Mouse (Mus musculus) cerebellum, postnatal 36 days (tissue): ENCODE data around the gene Gm3164.
"Not testable (repeated sequence)": the region's sequence is repeated elsewhere in the genome, so short reads cannot be mapped to it uniquely, and the experiment has no call there.

ENCODE experiments used
- DNase-seq, 2 experiments: peaks; one replicate each; pipeline ENCODE4 v3.0.0; 2021 to 2022; ENCODE audit warnings: mixed read lengths in 2 of 2

Gm3164 gene

DNA sequence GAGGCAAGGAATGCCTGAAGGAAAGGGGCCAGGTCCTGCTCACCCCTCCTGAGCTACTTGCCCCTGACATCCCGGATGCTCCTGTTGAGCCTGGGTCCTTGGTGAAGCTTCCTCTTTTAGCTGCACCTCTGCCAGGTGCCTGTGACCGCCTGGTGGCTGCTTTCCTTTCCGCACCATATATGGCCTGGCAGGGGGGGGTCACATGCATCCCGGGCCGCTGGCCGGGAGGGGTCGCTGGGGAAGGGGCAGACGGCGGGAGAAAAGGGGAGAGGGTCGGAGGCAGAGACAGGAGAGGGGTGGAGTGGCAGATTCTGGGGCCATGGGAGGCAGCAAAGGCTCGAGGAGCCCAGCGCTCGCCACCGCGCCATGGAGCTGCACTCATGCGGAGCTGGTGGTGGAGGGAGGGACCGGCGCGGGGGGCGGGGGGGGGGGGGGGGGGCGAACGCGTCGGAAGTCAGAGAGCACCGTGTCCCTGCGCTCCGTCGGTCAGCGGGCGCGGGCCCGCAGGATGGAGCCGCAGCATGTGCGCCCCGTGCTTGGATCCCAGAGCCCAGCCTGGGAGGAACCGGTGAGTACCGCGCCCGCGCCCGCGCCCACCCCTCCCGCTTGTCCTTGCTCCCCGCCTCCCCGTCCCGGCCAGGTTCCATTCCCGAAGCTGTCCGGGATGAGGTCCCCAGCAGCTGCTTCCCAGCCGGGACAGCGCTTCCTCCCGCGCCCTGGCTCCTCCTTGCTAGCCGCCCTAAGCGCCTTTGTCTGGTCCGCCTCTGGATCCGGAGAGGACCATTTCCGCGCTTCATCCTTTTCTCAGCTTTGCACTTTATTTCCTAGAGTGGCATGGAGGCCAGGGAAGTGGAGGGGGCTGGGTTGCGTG lies at the start of gene Gm3164:
TSS of gene Gm3164 (plus strand) at position 484 of the 871 bp plus-strand sequence.
- DNase-seq = peak in 1 of 2 experiments; percentile 26

DNA sequence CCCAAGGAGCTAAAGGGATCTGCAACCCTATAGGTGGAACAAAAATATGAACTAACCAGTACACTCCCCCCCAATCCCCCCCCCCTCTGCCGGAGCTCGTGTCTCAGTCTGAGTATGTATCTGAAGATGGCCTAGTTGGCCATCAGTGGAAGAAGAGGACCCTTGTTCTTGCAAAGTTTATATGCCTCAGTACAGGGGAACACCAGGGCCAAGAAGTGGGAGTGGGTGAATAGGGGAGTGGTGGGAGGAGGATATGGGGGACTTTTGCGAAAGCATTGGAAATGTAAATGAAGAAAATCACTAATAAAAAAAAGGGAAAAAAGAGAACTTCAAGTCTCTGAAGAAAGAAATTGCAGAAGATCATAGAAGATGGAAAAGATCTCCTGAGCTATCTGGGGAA lies 46.3 kb upstream of the Gm3164 start:
- DNase-seq = not testable (repeated sequence)

DNA sequence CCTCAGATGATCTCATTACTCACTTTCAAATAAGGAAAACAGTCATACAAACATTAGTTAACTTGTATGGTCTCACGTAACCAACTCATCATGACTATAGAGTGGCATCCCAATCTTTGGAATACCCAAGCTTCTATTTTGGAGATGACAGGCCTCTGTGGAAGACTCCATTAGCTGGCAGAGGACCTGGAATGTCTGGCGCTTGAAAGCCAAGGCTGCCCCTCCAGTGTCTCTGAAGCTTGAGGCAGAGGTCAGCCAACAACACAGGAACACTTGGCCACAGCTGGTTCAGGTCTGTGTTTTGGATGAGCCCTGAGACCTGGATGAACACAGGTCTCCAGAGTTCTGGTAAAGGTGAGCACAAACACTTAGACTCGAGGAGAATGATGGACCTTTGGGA lies 45.6 kb upstream of the Gm3164 start:
- DNase-seq = peak in 1 of 2 experiments; percentile 1

DNA sequence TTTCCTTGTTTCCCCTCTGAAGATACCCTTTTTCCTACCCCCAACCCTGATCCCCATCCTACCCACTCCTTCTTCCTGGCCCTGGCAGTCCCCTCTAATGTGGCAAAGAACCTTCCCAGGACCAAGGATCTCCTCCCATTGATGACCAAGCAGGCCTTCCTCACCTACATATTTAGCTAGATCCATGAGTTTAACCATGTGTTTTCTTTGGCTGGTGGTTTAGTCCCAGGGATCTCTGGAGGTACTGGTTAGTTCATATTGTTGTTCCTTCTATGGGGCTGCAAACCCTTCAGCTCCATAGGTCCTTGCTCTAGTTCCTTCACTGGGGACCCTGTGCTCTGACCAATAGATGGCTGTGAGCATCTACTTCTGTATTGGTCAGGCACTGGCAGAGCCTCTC lies 37.4 kb upstream of the Gm3164 start:
- DNase-seq = not testable (repeated sequence)

DNA sequence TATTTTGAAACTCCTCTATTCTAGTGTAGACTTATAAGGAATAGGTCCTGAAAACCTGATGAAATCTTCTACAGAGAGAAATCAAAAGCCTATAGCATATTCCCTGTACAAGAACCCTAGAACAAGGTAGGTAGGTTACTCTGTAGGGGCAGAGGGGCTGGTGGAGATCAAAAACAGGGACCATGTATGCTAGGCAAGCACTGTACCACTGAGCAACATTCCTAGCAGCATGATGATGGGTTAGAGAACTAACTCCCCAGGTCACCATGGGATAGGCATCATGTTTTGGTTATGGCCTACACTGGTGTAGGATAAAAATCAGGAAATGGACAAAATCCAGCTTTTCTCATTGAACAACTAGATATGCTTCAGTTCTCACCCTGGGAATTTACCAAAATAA lies 29.6 kb upstream of the Gm3164 start:
- not testable (repeated sequence) for DNase-seq

DNA sequence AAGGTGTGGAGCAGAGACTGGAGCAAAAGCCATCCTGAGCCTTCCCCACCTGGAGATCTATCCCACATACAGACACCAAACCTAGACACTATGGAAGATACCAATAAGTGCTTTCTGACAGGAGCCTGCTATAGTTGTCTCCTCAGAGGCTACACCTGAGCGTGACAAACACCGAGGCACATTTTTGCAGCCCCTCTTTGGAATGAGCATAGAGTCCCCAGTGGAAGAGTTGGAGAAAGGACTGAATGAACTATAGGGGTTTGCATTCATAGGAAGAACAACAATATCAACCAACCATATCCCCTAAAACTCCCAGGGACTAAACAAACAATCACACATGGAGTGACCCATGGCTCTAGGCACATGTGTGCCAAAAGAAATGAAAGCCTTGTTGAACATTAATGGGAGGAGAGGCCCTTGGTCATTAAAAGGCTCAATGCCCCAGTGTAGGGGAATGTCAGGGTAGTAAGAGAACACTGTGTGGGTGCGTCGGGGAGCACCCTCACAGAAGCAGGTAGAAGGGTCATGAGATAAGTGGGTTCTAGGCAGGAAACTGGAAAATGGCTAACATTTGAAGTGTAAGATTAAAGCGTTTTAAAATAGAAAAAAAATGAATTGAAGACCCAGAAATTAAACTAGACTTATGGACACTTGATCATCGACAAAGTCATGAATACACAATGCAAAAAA lies 22.3 kb upstream of the Gm3164 start:
- DNase-seq = not testable (repeated sequence)

DNA sequence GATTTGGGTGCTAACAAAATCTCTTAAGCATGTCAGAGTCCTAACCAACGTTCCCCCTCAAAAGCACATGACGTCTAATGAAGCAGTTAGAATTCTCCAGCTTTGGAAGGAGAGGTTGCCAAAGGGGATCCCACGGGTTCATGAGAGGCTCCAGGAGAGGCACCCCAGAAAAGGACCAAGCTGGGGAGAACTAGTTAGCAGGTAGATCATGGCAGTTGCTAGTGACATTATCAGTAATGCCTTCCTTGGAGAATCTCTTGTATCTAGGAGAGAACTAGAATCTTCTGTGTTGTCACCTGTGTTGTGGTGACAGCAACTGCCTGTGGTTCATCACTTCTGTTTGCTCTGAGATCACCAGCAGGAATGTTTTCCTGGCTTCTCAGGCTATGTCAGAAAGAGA lies 18.0 kb upstream of the Gm3164 start, which contains the start of gene Gm3159:
TSS of gene Gm3159 (plus strand) at position 301 of the 400 bp plus-strand sequence.
- DNase-seq = not testable (repeated sequence)

DNA sequence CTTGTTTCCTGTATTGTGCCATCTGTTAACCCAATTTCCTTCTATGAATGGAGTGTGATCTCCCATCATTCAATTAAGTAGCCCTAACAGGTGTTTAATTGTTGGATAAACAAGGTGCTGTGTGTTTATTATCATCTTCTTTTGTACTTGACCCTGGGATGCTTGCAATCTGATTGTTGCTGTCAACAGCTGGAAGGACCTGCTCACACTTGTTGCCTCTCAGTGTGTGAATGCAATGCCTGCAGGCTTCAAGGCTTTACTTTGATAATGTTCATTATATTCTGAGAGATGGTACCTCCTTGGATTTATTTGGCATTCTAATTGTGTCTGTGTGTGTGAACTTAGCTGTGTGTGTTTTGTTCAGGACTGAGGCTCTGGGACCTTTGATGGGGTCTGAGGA lies 16.6 kb upstream of the Gm3164 start:
- not testable (repeated sequence) for DNase-seq

DNA sequence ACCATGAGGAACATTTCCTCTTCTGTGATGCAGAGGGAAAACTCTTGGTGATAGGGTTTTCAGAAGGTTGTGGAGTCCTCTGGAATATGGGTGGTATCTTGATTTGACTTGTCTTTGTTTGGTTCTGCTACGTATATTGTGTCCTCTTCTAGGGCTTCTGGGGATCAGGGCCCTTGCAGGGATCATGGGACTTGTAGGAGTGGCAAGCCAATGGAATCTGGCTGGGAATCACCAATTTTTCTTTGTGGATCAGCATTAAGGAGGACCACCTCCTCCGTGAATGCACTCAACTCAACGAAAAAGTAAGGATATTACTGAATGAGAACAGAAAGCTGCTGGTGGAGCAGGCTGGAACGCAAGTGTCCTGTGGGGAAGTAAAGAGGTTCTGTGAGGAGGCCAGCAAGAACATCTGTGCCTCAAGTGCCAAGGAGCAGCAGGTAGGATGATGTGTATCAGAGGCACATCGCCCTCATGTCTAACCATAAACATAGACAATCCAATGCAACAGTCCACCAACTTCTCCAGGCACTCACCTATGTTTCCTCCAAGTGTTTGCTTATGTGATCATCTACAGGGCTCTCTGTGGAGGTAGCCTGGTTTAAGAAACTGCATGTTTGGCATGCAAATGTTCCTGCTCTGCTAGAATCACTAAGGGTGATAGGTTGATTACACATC lies 15.0 kb upstream of the Gm3164 start:
- not testable (repeated sequence) for DNase-seq

DNA sequence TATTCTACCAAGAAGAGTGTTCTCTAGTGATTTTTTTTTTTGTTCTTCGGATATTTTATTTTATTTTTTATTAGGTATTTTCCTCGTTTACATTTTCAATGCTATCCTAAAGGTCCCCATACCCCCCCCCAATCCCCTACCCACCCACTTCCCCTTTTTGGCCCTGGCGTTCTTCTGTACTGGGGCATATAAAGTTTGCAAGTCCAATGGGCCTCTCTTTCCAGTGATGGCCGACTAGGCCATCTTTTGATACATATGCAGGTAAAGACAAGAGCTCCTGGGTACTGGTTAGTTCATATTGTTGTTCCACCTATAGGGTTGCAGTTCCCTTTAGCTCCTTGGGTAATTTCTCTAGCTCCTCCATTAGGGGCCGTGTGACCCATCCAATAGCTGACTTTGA lies 14.0 kb upstream of the Gm3164 start:
- DNase-seq = not testable (repeated sequence)

DNA sequence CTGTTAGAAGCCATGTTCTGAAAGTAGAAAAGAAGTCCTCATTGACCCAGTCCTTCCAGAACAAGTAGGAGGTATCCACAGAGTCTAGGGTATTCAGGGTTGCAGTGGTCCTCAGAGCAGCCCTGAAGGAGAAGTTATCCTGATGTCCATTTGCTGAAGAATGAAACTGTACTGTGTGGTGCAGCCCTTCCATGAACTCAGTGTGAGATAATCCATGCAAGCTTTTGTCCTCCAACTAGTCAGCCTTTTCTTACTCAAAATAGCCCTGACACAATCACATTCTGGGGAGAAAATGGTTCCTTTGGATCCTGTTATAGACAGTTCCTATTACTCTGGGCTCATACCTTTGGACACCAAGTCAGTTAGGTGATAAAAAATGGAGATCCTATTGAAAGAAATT lies 11.4 kb upstream of the Gm3164 start:
- DNase-seq = not testable (repeated sequence)

DNA sequence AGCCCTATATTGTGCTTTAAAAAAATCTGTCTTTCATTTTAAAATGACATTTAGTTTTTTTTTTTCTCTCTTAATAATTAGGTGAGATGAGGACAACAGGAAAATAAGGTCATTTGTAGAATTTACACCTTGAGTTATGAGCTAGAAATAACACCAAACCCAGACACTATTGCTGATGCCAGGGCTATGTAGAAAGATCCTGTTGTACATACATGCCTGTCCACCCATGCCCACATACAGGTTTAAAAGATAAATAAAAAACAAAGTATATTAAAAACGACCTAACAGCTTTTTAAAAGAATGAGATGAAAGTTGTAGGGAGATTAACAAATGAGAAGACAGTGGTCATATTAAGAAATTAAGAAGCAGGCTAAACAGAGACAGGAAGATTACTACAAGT lies 5.3 kb upstream of the Gm3164 start:
- not testable (repeated sequence) for DNase-seq

DNA sequence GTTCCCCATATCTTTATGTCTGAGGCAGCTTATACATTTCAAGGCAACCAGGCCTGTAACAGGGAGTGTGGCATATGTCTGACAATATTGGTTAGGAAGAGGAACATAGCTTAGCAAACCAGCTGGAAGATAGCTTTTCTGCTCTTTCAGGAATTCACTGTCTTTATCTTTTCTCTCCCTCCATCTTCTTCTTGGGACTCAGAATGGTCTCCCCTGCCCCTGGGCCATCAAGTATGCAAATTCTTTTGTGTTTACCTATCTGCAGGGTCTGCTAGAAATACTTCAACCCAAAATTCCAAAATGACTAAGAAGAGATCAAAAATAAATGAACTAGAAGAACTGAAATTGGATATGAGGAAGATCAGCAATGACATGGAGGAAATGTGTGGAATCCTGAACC lies 15.4 kb downstream of the Gm3164 start, which contains the start of gene Gm3173:
TSS of gene Gm3173 (plus strand) at position 301 of the 400 bp plus-strand sequence.
- not testable (repeated sequence) for DNase-seq

DNA sequence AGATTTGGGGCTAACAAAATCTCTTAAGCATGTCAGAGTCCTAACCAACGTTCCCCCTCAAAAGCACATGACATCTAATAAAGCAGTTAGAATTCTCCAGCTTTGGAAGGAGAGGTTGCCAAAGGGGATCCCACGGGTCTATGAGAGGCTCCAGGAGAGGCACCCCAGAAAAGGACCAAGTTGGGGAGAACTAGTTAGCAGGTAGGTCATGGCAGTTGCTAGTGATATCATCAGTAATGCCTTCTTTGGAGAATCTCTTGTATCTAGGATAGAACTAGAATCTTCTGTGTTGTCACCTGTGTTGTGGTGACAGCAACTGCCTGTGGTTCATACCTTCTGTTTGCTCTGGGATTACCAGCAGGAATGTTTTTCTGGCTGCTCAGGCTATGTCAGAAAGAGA lies 66.2 kb downstream of the Gm3164 start, which contains the start of gene Gm3182:
TSS of gene Gm3182 (plus strand) at position 301 of the 400 bp plus-strand sequence.
- not testable (repeated sequence) for DNase-seq
